Mouse (Mus musculus): ENCODE data around the gene Pgm2. TPM values are rescaled to one million over a fixed set of nuclear protein-coding genes. Genes with fewer than 3 reads are reported as not detected.

Gene Pgm2
- total and polyA plus RNA-seq, 3 experiments = 9.8 to 27.2 (median 22.5) TPM

- Histone ChIP-seq H3K9me3 (replicated peaks; ENCODE audit: low read length) (no peaks in the 10 kb centered on the region), H3K36me3 (replicated peaks in 1 of 2; ENCODE audit: control insufficient read depth in 1 of 2, insufficient read depth in 1 of 2, low read length in 1 of 2) (no peaks in the 10 kb centered on the region), H3K4me1 (ENCODE audit: control insufficient read depth in 1 of 2, insufficient read depth in 2 of 2) (no peaks in the 10 kb centered on the region), H3K27ac (ENCODE audit: insufficient read depth, low read depth) (no peak overlapping the region), H3K27me3 (replicated peaks) (no peaks in the 10 kb centered on the region), H3K4me2 (ENCODE audit: insufficient read depth, low read depth, poor library complexity, severe bottlenecking) (no peak overlapping the region), H3K4me3 (replicated peaks in 1 of 3; ENCODE audit: low read depth in 2 of 3, low read length in 2 of 3, poor library complexity in 1 of 3) (no peak overlapping the region), H3K9ac (ENCODE audit: insufficient read depth, low read depth) (no peak overlapping the region), H3K79me2 (replicated peaks; ENCODE audit: control insufficient read depth, extremely low read depth, insufficient read depth, poor library complexity, severe bottlenecking) (no peaks in the 10 kb centered on the region)
- in situ Hi-C loops (cut with MboI; ENCODE audit: low pct_ligation_motif_present, low pct_unique_long_range_greater_than_20kb, low sequenced_read_pairs) = no loop called here
- TF ChIP-seq ZMIZ1 (IDR thresholded peaks at IDR 0.05; ENCODE audit: low read depth, low read length) (no peak), ZNF384 (IDR thresholded peaks at IDR 0.05; ENCODE audit: low read depth, low read length) (peak; percentile 39), ZKSCAN1 (IDR thresholded peaks at IDR 0.05; ENCODE audit: borderline replicate concordance, low read depth, low read length) (no peak), SMC3 (IDR thresholded peaks at IDR 0.05; ENCODE audit: low read depth, low read length) (no peak)
- dilution Hi-C loops (cut with MboI; ENCODE audit: extremely low pct_ligation_motif_present, extremely low pct_unique_long_range_greater_than_20kb, low sequenced_read_pairs) = no loop called here
- no peak for DNase-seq (ENCODE audit: extremely low read depth)
Observed at GRCm38 (mm10) chr5:64049256-64049655, 43.5 kb upstream of the Pgm2 start.

DNA sequence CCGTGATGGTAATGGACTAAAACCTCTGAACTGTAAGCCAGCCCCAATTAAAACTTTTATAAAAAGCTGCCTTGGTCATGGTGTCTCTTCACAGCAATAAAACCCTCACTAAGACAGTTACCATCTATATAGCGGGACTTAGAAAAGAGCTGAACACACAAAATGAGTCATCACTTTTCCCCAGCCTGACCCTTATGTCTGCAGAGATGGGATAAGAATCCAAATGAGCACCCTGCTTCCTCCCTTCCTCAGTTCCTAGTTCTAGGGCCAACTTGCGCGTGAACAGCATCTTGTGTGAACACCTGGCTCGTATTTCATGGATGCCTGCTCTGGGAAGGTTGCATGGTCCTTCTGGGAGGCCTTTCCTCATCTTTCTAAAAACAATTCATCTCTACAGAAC lies 39.7 kb upstream of the Pgm2 start:
- no peaks in the 10 kb centered on the region for H3K27me3 ChIP-seq (replicated peaks)
- H3K9me3 ChIP-seq (replicated peaks; ENCODE audit: low read length) = peaks cover 4% of the 10 kb centered on the region
- no peaks in the 10 kb centered on the region for H3K36me3 ChIP-seq (replicated peaks in 1 of 2; ENCODE audit: control insufficient read depth in 1 of 2, insufficient read depth in 1 of 2, low read length in 1 of 2)
- no peak for DNase-seq (ENCODE audit: extremely low read depth)
- H3K27ac ChIP-seq (ENCODE audit: insufficient read depth, low read depth) = no peak overlapping the region
- H3K9ac ChIP-seq (ENCODE audit: insufficient read depth, low read depth) = no peak overlapping the region
- no peaks in the 10 kb centered on the region for H3K4me1 ChIP-seq (ENCODE audit: control insufficient read depth in 1 of 2, insufficient read depth in 2 of 2)
- H3K79me2 ChIP-seq (replicated peaks; ENCODE audit: control insufficient read depth, extremely low read depth, insufficient read depth, poor library complexity, severe bottlenecking) = no peaks in the 10 kb centered on the region
- no peak overlapping the region for H3K4me2 ChIP-seq (ENCODE audit: insufficient read depth, low read depth, poor library complexity, severe bottlenecking)
- TF ChIP-seq MAZ (IDR thresholded peaks at IDR 0.05; ENCODE audit: low read depth, low read length) (no peak), BHLHE40 (IDR thresholded peaks at IDR 0.05; ENCODE audit: low read depth, low read length) (no peak)
- dilution Hi-C loops (cut with MboI; ENCODE audit: extremely low pct_ligation_motif_present, extremely low pct_unique_long_range_greater_than_20kb, low sequenced_read_pairs) = loop anchor here (25.0 kb wide), 1 partner anchor 141 kb away; no protein-coding TSS in a partner anchor
- H3K4me3 ChIP-seq (replicated peaks in 1 of 3; ENCODE audit: low read depth in 2 of 3, low read length in 2 of 3, poor library complexity in 1 of 3) = no peak overlapping the region
- in situ Hi-C loops (cut with MboI; ENCODE audit: low pct_ligation_motif_present, low pct_unique_long_range_greater_than_20kb, low sequenced_read_pairs) = no loop called here

DNA sequence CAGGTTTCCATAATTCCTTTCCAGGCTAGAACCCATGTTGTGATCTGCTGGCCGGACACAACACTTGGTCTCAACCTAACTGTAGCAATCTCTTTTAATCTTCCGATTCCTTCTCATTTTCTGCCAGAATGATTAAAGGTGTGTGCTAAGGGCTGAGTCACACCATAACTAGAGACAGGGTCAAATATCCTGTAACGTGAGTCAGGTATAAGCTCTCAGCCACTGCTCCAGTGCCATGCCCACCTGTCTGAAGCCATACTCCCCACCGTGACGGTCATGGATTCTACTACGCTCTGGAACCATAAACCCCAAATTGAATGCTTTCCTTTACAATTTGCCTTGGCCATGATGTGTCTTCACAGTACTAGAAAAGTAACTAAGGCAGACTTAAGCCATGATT lies 36.5 kb upstream of the Pgm2 start:
- Histone ChIP-seq H3K4me2 (ENCODE audit: insufficient read depth, low read depth, poor library complexity, severe bottlenecking) (no peak overlapping the region), H3K4me1 (ENCODE audit: control insufficient read depth in 1 of 2, insufficient read depth in 2 of 2) (no peaks in the 10 kb centered on the region), H3K9ac (ENCODE audit: insufficient read depth, low read depth) (no peak overlapping the region), H3K79me2 (replicated peaks; ENCODE audit: control insufficient read depth, extremely low read depth, insufficient read depth, poor library complexity, severe bottlenecking) (no peaks in the 10 kb centered on the region), H3K9me3 (replicated peaks; ENCODE audit: low read length) (peaks cover 7% of the 10 kb centered on the region), H3K4me3 (replicated peaks in 1 of 3; ENCODE audit: low read depth in 2 of 3, low read length in 2 of 3, poor library complexity in 1 of 3) (no peak overlapping the region), H3K27me3 (replicated peaks) (no peaks in the 10 kb centered on the region), H3K36me3 (replicated peaks in 1 of 2; ENCODE audit: control insufficient read depth in 1 of 2, insufficient read depth in 1 of 2, low read length in 1 of 2) (no peaks in the 10 kb centered on the region), H3K27ac (ENCODE audit: insufficient read depth, low read depth) (no peak overlapping the region)
- TF ChIP-seq TBP (conservative IDR thresholded peaks at IDR 0.05; ENCODE audit: low read depth, low read length) (no peak), PAX5 (IDR thresholded peaks at IDR 0.05; ENCODE audit: low read length) (no peak), NELFE (IDR thresholded peaks at IDR 0.05; ENCODE audit: low read depth, low read length) (no peak), ZC3H11A (IDR thresholded peaks at IDR 0.05; ENCODE audit: low read depth, low read length) (no peak), ZNF384 (IDR thresholded peaks at IDR 0.05; ENCODE audit: low read depth, low read length) (no peak), JUN (IDR thresholded peaks at IDR 0.05; ENCODE audit: insufficient read depth, low read depth, low read length) (no peak), RAD21 (IDR thresholded peaks at IDR 0.05; ENCODE audit: low read depth, low read length) (no peak), MEF2A (IDR thresholded peaks at IDR 0.05; ENCODE audit: borderline replicate concordance, low read depth, low read length) (no peak), POLR2AphosphoS2 (IDR thresholded peaks at IDR 0.05; ENCODE audit: low read depth, low read length) (no peak), ELF1 (IDR thresholded peaks at IDR 0.05; ENCODE audit: low read depth, low read length) (no peak), IRF4 (IDR thresholded peaks at IDR 0.05; ENCODE audit: low read depth, low read length) (no peak), CHD2 (IDR thresholded peaks at IDR 0.05; ENCODE audit: low read length) (no peak), BHLHE40 (IDR thresholded peaks at IDR 0.05; ENCODE audit: low read depth, low read length) (no peak)
- DNase-seq (ENCODE audit: extremely low read depth) = no peak
- in situ Hi-C loops (cut with MboI; ENCODE audit: low pct_ligation_motif_present, low pct_unique_long_range_greater_than_20kb, low sequenced_read_pairs) = no loop called here
- dilution Hi-C loops (cut with MboI; ENCODE audit: extremely low pct_ligation_motif_present, extremely low pct_unique_long_range_greater_than_20kb, low sequenced_read_pairs) = loop anchor here (25.0 kb wide), 1 partner anchor 144 kb away; no protein-coding TSS in a partner anchor

Measured in CH12.LX (cell line).